Mouse (Mus musculus) c-Kit-positive CD71-positive TER-119-positive erythroid progenitor cells, embryonic 14.5 days (primary cell): Measurements from ENCODE around the gene Ubac2.

Experiments
- DNase-seq: peaks from one replicate; pipeline ENCODE4 v3.0.0-alpha.2; 2013; ENCODE audit warnings: low spot score

Gene Ubac2

DNA sequence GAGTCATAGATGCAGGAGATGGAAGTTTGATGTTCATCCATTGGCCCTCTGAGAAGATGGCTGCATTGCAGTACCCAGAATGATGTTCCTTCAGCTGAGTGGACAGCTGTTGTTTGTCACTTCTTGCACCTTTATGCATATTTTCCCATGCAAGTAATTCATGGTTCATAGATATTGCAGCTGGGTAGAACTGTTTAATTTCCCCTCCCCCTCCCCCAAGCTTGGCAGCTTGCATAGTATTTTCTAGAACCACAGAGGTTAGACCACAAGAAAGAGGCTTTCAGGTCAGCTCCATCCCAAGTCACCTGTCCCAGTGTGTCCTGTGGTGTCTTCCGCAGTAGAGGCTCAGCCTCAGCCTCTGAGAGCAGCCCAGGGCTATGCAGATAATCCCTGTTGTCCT is 92.0 kb downstream of the Ubac2 start:
- no peak for DNase-seq

DNA sequence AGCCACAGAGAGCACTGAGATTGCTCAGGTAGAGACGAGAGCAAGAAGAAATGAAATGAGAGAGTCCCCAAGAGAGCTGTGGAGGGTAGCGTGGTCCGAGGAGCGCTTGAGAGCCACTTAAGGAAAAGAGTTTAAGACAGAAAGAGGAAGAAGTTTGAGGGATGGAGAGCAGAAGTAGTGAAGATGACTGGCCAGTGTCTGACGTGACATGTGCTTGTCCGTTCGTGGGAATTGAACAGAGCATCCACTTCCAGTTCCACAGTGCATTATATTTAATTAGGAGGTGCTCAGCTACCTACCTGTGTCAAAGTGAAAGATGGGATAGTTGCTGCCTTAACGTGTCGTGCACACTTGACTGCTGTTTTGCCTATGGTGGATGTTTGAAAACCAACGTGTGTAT is 94.7 kb downstream of the Ubac2 start:
- no peak for DNase-seq

DNA sequence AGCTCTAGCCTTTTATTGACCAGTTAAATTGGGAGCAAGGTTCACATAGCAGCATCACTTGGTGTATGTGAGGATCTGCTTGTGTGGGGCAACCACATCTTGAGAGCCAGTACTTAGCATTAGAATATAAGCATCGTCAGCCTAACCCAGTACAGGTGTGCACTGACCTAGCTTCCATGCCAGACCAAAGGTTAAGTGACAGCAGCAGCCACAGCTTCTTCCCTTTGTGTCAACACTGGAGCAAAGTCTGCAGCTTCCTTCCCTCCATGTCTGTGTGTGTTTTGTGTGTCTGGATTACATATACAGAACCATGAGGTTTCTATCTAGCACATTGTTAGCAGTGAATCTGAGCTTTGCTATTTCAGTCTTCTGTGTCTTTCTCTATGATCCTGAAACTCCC is 103.1 kb downstream of the Ubac2 start:
- no peak for DNase-seq

DNA sequence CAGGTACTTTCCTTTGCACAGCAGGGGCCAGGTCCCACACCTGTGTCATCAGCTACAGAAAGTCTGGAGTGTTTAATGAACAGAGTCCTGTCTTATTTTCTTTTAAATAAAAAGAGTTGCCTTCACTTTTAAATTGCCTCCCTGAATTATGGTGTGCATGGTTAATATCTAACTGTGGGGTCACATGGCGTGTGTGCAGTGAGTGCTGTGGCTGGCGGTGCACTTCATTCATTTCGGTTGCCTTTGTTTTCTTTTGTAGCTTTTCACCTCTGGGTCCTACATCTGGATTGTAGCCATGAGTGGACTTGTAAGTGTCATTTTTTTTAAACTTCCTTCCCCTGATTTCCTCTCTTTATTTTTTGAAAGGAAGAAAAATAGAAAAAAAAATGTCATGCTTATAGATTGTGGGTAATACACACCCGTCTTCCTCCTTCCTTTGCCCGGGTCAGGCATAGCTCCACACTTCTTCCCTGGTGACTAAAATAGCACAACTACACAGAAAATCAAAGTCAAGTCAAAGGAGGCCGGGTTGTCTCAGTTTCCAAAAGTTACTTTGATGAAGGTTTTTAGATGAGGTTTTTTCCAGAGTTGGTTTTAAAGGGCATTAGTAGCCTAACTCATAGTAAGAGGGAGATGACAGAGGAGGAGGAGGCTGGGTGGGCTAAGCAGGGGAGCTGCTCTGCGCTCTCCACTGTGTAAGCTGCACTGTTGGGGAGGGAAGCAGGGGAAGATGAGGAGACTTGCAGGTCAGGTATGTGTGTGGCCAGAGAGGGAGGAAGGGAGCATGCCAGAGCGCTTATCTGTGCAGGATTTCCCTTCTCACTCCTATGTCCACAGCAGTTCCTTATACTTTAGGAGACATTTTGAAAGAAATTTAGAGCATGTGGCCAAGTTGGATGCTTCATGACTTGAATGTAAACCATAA is 104.9 kb downstream of the Ubac2 start:
- no peak for DNase-seq

DNA sequence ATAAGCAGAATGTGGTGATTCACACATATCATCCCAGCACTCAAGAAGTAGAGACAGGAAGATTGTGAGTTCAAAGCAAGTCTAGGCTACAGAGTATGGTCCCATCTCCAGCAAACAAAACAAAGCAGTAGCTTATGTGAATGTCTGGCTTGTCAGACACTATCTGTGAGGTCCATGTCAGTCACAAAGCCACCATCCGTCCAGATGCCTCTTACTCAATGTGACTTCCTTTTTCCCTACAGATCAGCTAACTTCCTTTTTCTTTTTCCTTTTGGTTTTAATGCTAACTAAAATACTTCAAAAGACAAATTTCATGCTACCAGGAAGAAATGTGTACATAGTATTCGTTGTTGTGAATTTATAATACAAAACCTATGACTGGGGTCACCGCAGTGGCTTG is 107.1 kb downstream of the Ubac2 start:
- DNase-seq, result no peak

DNA sequence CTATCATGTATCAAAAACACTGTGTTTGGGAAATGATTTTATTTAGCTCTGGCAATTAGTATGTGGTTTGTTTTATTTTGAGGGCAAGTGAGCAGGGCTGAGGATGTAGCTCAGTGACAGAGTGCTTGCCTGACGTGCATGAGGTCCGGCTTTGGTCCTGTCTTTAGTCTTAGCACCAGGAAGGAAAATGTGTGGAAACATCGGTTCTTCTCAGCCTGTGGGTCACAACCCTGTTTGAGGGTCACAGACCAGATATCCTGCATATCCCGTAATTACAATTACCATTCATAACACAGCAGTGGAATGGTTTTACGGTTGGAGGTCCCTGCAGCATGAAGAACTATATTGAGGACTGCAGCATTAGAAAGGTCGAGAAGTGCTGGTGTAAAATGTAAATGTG is 107.6 kb downstream of the Ubac2 start:
- DNase-seq, result no peak

DNA sequence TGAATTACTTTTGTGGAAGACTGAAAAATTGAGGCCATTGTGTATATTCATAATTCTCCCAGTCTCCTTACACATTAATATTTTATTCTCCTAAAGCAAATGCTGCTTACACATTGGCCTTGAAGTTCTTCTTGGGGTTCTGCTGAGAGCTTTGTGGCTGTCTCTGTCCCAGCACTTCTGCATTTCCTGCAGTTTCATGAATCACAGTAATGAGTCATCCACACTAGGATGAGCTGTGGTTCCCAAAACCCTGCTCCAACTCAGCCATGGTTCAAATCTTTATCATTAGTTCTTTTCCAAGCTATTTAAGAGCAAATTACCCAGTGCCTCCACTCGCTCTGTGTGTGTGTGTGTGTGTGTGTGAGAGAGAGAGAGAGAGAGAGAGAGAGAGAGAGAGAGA is 108.9 kb downstream of the Ubac2 start:
- DNase-seq, result no peak

DNA sequence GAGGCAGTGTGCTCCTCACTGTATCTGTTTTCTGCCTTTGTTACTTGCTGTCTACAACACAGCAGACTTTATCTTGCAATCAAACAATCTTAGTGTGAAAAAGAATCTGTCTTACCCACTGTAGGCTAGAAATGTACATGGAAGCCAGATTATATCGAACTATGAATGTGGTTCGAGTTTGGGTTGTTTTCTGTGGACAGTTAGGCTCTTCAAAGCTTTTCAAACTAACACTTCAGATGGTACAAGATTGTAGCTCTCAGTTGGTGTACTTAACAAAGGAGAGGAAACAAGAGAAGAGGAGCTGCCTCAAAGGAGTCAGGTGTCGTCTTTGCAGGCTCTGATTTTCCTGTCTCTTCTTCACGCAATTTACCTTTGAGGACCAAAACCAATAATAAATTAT is 109.3 kb downstream of the Ubac2 start:
- DNase-seq, result no peak

DNA sequence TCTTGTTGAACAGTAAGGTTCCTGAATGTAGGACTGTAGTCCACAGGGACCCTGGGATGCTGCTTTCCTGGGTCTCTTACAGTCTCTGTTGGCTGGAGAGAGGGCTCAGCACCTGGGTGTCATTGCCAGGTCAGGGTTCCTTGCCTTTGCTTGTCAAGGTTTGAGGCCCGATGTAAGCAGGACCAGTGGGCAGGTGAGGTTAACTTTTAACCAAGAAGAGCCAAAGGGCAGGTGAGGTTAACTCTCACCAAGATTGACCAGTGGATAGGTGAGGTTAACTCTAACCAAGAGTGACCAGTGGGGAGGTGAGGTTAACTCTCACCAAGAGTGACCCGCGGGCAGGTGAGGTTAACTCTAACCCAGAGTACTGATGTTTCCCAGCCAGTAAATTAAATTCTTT is 110.9 kb downstream of the Ubac2 start:
- DNase-seq, result no peak

DNA sequence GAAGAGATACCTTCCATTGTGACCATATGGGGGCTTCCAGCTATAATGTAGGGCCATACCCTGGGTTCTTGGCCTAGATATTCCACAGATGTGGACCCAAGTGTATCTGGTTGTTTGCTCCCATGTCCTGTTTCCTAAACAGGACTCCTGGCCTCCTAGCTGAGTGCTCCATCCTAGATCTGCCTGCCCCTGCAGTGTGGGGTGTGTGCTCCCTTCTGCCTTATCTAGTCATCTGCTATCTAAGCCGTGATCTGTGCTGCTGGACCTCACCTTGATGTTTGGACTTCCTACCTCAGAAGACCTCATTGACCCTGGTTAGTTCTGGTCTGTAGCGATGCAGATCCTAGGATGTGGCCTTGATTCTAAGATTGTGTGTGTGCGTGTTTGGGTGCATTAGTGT is 111.4 kb downstream of the Ubac2 start:
- DNase-seq, result no peak

DNA sequence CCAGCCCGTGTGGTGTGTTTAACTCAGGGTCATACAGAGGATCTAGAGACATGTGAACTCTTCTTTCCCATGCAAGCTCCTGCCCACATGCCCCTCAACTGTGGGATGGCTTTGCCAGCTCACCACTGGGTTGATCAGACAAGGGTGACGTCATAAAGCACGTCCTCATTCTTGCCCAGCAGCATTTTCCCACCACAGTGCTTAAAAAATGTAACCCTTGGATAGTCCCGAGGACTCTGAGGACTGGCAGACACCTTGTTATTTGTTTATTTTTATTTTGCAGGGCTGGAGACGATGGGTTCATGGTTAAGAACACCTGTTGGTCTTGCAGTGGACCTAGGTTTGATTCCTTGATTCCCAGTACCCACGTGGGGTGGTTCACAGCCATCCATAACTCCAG is 112.5 kb downstream of the Ubac2 start:
- no peak for DNase-seq

DNA sequence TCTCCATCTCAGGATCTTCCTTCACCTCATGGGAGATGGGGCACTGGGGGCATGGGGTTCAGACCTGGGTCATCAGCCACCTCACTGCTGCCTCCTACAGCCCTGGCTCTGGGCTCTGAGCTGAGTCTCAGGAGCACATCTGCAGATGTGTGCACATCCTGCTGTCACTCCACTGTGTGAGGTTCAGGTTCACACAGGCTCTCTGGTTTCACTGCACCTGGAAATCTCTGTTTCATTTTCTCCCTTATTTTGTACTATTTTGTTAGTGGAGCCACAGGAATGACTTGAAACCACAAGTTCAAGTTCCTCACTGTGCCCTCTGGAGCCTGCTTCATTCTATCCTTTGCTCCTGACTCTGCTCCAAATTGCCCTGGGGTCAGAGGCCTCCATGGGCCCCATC is 113.5 kb downstream of the Ubac2 start:
- no peak for DNase-seq

DNA sequence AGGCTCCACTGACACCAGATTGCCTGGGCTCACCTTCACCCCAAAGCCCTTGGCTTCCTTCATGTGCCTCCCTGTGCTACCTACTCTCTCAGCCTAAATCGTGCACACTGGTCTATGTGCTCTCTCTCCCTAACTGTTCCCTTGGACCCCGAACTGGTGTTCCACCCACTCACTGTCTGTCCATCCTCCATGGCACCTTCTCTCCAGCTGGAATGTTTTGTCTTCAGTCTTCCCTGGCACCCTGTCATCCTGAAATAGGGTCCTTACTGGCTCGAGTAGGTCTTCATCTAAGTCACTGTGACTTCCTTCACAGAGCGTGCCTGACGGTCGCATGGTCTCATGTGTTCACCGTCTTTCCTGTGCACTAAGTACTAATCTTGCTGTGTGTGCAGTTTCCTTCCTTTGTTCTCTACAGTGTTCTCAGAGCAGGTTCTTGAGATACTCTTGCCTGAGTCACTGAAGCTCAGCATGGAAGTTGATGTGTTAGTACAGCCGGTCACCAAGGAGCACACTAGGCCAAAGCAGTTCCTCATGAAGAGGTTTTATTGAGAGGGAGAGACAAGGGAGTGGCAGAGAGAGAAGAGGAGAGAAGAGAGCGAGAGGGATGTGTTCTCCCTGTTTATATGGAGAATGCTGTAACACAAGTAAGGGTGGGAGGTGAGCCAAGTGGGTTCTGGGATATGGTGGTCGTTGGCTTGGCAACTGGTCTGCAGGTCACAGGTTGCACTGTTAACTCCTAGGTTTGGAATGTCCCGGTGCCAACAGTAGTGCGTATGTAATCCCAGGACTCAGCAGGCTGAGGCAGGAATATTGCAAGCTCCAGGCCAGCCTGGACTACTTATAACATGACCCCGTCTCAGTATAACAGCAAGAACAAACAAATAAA is 114.2 kb downstream of the Ubac2 start:
- DNase-seq, result no peak

DNA sequence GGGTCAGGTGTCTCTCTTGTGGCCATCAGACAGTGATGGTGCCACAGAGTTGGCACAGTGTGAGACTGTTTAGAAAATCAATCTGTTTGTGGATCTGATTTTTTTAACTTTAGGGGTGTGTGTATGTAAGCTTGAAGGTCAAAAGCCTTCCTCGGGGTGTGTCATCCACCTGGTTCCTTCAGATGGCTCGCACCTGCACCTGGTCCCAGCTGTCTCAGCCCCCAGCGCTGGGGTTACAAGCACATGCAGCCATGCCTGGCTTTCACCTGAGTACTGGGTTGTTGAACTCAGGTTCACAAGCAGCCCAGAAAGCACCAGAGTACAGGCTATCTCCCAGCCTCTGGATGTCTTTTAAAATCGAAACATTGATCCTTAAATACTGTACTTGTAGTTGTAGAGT is 115.2 kb downstream of the Ubac2 start:
- no peak for DNase-seq

DNA sequence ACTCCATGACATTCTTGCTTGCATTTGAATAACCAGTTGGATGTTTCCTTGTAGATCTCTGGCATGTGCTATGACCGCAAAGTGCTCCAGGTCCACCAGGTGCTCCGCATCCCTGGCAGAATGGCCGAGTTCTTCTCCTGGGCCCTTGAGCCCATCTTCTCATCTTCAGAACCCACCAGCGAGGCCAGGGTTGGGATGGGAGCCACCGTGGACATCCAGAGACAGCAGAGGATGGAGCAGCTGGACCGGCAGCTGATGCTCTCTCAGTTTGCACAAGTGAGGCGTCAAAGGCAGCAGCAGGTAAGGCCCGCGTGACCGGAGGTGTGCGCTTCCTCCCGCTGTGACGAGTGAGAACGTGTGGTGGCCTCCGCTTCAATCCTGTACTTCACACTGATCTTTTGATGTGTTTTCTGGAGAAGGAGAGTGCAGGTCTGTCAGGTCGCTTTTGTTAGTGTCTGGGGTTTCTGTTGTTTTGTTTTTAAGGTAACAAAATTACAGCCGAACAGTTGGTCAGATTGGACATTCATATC is 115.8 kb downstream of the Ubac2 start:
- no peak for DNase-seq

DNA sequence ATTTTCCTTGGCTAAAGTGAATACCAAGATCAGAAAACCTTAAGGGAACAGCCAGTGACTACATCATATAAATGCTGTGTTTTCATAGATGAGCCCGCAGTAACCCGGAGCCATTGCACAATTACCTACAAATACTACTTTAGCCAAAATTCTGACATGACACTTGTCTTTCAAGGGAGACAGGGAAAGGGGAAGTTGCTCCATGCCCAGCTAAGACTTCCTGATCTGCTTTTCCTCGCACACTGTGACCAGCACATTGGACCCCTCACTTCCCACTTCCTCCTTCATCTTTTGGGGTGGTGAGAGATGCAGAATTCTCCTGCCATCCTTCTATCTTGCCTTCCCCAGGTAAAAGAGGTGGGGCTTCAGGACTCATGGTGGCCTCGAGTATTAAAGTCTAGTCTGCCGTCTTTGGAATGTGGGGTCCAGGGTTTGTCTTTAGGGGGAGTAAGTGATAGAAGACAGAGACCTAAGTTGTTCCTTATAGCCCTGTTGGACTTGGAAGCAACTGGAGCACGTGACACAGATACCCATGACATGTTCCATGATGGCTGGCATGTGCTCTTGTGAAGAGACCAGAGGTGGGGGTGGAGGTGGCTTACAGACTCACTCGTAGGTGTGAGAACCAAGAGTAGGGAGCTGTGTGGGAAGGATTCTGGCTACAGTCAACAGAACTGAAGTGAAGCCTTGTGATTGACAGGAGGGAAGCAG is 116.6 kb downstream of the Ubac2 start:
- no peak for DNase-seq

DNA sequence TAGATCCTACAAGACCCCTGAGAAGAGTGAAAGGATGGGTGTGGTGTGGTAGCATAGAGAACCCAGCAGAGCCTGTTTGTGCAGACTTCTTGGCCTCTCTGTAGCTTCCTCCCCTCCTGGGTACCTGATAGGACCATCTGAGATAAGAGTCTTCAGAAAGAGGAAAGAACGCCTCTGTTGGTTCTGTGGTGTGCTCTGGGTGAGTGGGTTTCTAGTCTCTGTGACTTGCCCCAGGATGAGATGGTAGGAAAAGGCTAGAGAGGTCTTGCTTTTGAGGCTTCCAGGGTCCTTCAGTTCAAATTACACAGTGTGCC is 117.1 kb downstream of the Ubac2 start:
- DNase-seq, result no peak

DNA sequence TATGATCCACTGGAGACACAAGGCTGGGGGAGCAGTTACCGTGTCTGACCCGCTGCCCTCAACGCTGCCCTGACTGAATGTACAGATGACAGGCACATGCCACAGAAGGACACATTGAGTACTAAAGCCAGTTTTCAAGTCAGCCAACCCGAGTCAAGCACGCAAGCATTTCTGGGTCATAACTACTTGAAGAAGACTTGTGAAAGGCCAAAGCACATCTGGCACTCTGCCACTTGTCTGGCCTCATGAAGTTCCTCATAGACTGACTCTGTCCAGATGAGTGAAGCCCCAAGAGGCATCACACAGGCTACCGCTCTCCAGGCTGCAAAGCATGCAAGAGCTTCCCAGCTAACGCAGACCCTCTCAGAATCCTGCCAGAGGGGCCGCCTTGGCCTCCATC is 118.4 kb downstream of the Ubac2 start:
- DNase-seq, result no peak

DNA sequence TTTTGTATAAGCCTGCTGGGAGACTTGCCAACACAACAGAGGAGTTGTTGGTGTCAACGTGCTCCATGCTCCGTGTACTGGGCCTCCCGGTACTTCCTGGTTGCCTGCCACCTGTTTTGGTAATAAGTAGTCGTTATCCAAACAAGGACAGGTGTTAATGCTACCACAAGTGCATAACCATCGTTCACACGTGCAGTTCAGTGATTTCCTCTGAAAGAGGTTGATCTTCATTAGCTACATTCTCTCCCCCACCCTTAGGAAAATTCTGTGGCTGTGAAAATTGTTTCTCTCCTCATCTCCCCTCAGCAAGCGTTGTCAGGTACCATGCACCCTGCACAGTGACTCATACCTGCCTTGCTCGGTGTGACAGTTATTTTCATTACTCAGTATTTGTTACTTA is 121.0 kb downstream of the Ubac2 start:
- no peak for DNase-seq

DNA sequence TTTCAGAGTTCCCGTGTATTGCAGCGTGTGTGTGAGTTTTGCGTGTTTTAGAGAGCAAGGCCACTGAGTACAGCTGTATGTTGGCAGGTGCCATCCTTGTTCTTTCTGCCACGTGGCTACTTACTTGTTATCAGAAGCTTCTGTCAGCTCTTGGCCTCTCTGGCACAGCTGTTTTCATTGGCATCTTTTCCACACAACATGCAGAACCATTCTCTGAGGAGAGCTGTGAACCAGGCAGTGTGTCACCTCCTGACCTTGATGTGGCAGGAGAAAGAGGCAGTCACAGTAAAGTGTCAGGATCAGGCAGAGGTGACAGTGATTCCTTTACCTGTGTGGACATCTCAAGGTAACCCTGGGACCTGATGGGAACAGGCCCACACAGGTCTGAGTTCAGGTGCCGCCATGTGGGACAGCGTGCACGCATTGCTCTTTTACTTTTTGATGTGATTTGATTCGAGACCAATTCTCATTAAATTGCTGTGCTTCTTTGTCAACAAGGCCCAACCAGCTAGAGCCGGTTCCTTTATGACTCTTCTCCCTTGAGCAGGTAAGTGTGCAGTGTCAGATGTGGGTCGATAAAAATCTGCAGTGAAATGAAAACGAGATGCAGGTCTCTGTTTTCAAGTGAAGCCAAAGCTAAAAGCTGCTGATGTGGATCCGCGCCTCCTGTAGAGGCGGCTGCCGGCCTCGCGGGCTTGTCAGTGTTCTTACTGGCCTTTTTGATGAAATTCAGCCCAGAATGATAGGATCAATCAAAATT is 122.1 kb downstream of the Ubac2 start:
- no peak for DNase-seq

DNA sequence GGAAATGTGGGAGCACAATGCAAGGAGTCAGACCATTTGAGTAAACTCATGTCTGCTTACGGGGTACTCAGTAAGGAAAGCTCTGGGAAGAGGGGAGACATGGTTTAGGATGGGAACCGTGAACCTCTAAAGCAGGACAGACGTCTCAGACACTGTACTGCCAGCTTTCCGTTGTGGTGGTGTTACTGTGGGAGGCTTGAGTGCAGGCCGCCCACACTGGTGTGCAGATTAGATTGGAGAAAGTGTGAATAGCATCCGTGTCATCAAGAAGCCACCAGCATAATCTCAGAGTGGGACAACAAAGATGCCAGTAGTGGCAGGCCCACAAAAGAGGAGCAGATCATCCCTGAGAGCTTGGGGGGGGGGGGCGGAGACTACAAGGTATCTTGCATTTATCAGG is 123.8 kb downstream of the Ubac2 start:
- no peak for DNase-seq

DNA sequence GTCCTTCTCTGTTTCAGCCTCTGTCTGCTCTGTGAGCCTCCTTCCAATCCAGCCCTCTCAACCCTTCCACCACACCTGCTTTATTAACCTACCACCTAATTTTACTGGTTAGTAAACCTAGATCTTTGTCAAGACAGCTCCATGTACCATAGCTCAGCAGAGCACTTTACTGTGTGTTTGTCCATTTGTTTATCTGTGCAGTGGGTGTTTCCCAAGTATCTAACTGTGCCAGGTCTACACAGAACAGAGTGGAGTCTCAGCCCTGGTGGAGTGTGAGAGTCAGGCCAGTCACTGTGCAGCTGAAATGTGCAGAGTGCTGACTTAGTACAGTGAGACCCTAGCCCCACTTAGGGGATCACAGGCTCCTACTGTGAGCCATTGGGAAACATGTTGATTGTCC is 125.4 kb downstream of the Ubac2 start:
- DNase-seq, result no peak
